Mouse (Mus musculus) stomach, adult 2 months (tissue): ENCODE data around the gene Lipm. TPM values are rescaled to one million over a fixed set of nuclear protein-coding genes. Genes with fewer than 3 reads are reported as not detected.

Source experiments
- polyA plus RNA-seq: library from polyadenylated mRNA; depleted of rRNA; stranded (reverse); fragments of >200 nt; gene quantifications from 2 replicates; pipeline ENCODE4 v1.2.3, GENCODE M21; 2012; rRNA removed

Gene Lipm
- 0.63 and 0.89 TPM in 2 replicates for polyA plus RNA-seq

DNA sequence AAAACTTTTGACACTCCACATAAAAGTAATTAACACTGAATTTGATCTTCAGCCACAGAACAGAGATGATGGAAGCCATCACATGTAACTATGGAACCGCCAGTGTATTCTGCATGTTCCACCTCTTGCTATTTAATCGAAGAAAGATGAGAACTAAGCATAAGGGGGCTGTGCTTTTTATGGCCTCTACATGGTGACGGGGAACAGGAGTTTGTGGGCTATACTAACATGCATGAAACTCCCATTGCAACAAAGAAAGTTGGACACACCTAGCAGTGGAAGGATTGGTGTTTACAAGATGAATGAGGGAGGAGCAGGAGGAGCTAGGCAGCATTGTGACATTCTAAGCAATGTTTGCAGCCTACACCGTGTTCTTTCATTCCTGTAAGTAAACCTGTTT, at the start of gene Lipm:
TSS of gene Lipm (plus strand) at position 301 of the 400 bp plus-strand sequence.

DNA sequence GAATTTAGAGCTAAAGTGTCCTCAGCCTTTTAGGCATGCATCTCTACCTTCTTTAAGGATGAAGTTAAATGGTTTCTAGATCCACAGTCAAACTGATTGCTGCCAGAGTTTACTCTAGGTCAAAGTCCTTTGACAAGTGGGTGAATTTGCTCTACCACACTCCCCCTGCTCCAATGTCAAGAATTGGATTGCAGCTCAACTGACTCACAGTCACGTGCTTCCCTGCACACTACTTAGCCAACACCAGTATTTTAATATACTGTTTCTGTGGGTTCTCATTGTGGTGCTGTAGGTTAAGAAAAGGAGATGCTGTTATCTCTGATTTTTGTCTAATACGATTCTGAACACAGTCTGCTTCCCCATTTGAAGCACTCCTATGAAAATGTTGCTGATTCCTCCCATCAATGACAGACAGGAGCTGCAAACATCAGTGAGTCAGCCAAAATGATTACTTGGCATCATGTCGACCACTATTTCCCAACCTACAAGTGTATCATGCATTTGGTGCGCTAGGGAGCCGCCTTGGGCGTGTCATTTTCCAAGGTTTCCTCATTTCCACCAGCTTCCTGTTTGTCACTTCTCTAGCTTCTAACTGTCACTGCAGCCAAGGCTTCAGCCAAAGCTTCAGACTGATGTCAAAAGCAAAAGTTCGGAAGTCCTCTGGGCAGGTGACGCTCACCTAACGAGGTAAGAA, 33.8 kb upstream of the Lipm start, which contains the start of gene Lipn:
TSS of gene Lipn (plus strand) at position 580 of the 694 bp plus-strand sequence.

DNA sequence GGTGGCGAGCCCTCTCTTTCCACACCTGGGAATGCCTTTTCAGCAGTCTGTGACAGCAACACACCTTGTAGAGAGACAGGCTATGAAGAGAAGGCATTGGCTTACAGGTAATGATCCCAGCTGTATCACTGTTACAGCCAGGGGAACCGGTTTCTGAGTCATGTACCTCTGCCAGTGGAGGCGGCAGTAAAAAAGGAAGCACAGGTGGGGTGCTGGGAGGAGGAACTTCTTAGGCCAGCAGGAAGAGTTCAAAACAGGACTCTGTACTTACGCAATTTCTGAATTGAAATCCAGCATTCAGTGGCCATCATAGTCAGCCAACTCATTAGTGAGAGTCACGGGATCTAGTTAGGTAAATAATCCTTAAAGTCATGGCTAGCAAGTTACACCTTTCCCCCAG, 65.2 kb downstream of the Lipm start, which contains the start of gene Ankrd22:
TSS of gene Ankrd22 (minus strand) at position 163 of the 400 bp plus-strand sequence.

Other genes starting within 250 kb of the Lipm start
- gene Lipf, start 139.7 kb upstream of the Lipm start, polyA plus RNA-seq, result not detected in 2 replicates
- 1.3 and 1.6 TPM in 2 replicates for gene Lipk, start 92.6 kb upstream of the Lipm start, polyA plus RNA-seq
- gene Lipn, start 33.6 kb upstream of the Lipm start, polyA plus RNA-seq, result 0.61 and 0.67 TPM in 2 replicates
- 0.52 and 1.3 TPM in 2 replicates for gene Ankrd22, start 65.1 kb downstream of the Lipm start, polyA plus RNA-seq
- 3.7 and 4.0 TPM in 2 replicates for gene Stambpl1, start 91.3 kb downstream of the Lipm start, polyA plus RNA-seq
- gene Acta2, start 154.7 kb downstream of the Lipm start, polyA plus RNA-seq, result 1,026 and 1,260 TPM in 2 replicates
- 0.14 and 0.18 TPM in 2 replicates for gene Fas, start 189.7 kb downstream of the Lipm start, polyA plus RNA-seq